Mouse (Mus musculus) MEL (cell line): ENCODE data around the gene Spdye4a.

Experiments used
- CHD2 ChIP-seq: IDR thresholded peaks from 2 replicates; pipeline ENCODE4 v1.6.1; 2011; ENCODE audit warnings: low read length, improper control_type of control experiment
- CTCF ChIP-seq, 3 experiments: IDR thresholded peaks in 2 of 3; conservative IDR thresholded peaks in 1 of 3; 2 replicates each; pipeline ENCODE4 v1.5.1; 2011 to 2012; ENCODE audit warnings: low read length in 3 of 3, low read depth in 2 of 3, mild to moderate bottlenecking in 2 of 3, improper control_type of control experiment in 1 of 3, inconsistent platforms in 1 of 3, mixed read lengths in 1 of 3, moderate library complexity in 1 of 3; ENCODE audit not compliant: control insufficient read depth in 1 of 3, insufficient read depth in 1 of 3, poor library complexity in 1 of 3, severe bottlenecking in 1 of 3
- MAX ChIP-seq: IDR thresholded peaks from 2 replicates; pipeline ENCODE4 v1.6.1; 2011; ENCODE audit warnings: low read length, improper control_type of control experiment
- SMC3 ChIP-seq: IDR thresholded peaks from 2 replicates; pipeline ENCODE4 v1.6.1; 2011; ENCODE audit warnings: low read depth, low read length, improper control_type of control experiment
- TAL1 ChIP-seq: IDR thresholded peaks from 2 replicates; pipeline ENCODE4 v1.6.1; 2012; ENCODE audit warnings: mild to moderate bottlenecking, inconsistent platforms, low read length, moderate library complexity, mixed read lengths
- USF1 ChIP-seq: IDR thresholded peaks from 2 replicates; pipeline ENCODE4 v1.6.1; 2014; ENCODE audit warnings: low read depth, mild to moderate bottlenecking, inconsistent platforms, low read length, improper control_type of control experiment, moderate library complexity
- USF2 ChIP-seq, 2 experiments: IDR thresholded peaks; 2 replicates each; pipeline ENCODE4 v1.6.1; 2011 to 2012; ENCODE audit warnings: improper control_type of control experiment in 2 of 2, low read length in 2 of 2, borderline replicate concordance in 1 of 2, inconsistent platforms in 1 of 2, low read depth in 1 of 2, mild to moderate bottlenecking in 1 of 2; ENCODE audit not compliant: insufficient read depth in 1 of 2
- ZC3H11A ChIP-seq: IDR thresholded peaks from 2 replicates; pipeline ENCODE4 v1.6.1; 2012; ENCODE audit warnings: low read depth, mild to moderate bottlenecking, inconsistent platforms, low read length, improper control_type of control experiment

DNA sequence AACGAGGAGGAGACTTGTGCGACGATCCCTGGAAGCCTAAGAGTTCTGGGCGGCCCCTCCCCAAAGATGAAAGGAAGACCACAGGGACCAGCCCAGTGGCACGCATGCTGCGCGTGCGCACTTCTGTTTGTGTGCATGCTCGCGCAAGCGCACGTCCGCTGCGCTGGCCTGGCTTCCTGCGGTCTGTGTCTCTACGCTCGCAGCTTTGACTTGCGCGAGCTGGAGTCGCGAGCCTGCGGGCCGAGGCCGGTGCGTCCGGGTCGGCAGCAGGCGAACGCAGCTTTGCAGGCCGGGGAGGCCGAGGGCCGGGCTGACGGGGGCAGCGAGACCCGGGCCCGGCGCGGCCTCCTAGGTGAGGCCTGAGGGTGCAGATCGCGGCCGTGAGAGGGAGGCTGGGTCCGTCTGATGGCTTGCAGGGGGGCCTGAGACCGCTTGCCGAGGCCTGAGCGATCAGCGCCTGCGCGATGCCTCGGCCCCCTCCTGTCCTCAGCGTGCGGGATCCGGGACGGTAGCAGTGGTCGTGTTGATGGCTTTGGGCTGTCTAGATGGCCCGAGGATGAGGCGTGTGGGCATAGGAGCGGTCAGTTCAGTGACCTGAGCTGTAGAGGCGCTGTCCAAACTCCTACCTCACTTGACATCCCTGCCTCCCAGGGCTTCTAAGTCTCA is 8.5 kb upstream of the Spdye4a start, which contains the start of gene Zfp12:
- TF ChIP-seq ZC3H11A (no peak), MAX (peak; percentile 61), CTCF (IDR thresholded peaks at IDR 0.05 in 2 of 3, conservative IDR thresholded peaks at IDR 0.05 in 1 of 3; ENCODE audit: control insufficient read depth in 1 of 3, insufficient read depth in 1 of 3, low read depth in 2 of 3, low read length in 3 of 3, poor library complexity in 1 of 3, severe bottlenecking in 1 of 3) (no peak), SMC3 (no peak), TAL1 (no peak), USF1 (no peak; the same call in 1 of the 2 replicates), CHD2 (no peak), USF2 (IDR thresholded peaks at IDR 0.05; ENCODE audit: borderline replicate concordance in 1 of 2, insufficient read depth in 1 of 2, low read depth in 1 of 2, low read length in 2 of 2) (no peak)
